1 mouse cellular context compared by ENCODE assay signal in the genomic region with DNA sequence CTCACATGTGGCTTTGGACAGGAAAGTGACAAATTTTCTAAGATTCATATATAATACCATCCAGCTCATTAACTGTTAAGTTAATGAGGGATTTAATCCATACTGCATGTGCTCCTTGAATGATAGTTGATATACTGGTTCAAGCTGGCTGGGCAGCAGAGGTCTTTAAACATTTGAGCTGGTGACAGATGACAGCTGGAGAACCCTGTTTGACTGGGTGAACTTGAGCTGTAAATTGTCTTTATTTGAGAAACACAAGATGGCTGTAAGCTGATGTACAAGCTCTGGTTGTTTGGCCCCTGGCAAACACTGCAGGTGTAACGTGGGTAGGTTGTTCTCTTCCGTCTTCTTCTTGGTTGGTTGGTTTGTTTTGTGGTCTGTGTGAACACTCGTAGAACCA.
A peak's percentile ranks its signal among the peaks of the same experiment; 100 is the strongest.
TF ChIP-seq lines count a peak whose summit lies in the region.

No protein-coding gene starts in this region.

TF ChIP-seq in CH12.LX, 34 proteins besides CTCF, POLR2A, EP300 and RAD21 (continued from another document):
- TF ChIP-seq TBP (conservative IDR thresholded peaks at IDR 0.05; ENCODE audit: low read depth, low read length) (no peak), ZKSCAN1 (IDR thresholded peaks at IDR 0.05; ENCODE audit: borderline replicate concordance, low read depth, low read length) (no peak), ZC3H11A (IDR thresholded peaks at IDR 0.05; ENCODE audit: low read depth, low read length) (no peak), JUND (conservative IDR thresholded peaks at IDR 0.05; ENCODE audit: low read depth, low read length) (no peak), MYC (IDR thresholded peaks at IDR 0.05; ENCODE audit: low read depth, low read length) (0 out of 2 replicates have a peak, but pooled peaks have one; percentile 16), NELFE (IDR thresholded peaks at IDR 0.05; ENCODE audit: low read depth, low read length) (no peak), CHD1 (IDR thresholded peaks at IDR 0.05; ENCODE audit: low read depth, low read length) (no peak), SIN3A (IDR thresholded peaks at IDR 0.05; ENCODE audit: low read length) (0 out of 2 replicates have a peak, but pooled peaks have one; percentile 31)
TF ChIP-seq in CH12.LX: peak in this region for 4.
